Mouse (Mus musculus): ENCODE data around the gene Gabrd.

Gene Gabrd

DNA sequence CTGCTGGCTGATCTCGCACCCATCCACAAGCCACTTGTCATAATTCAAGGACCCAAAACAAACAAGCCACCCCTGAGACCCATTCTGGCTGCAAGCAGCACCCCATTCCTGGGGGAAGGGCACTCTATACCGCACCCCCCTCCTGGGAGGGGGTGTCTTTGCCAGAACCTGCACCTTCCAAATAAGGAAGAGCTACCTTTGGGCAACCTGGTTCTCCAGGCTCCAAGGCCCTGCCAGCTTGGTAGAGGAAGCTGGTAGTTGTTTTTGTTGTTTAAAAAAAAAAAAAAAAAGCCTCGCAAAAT, 53.7 kb downstream of the Gabrd start:
- intact Hi-C loops (cut with DNase I): no loop called here

DNA sequence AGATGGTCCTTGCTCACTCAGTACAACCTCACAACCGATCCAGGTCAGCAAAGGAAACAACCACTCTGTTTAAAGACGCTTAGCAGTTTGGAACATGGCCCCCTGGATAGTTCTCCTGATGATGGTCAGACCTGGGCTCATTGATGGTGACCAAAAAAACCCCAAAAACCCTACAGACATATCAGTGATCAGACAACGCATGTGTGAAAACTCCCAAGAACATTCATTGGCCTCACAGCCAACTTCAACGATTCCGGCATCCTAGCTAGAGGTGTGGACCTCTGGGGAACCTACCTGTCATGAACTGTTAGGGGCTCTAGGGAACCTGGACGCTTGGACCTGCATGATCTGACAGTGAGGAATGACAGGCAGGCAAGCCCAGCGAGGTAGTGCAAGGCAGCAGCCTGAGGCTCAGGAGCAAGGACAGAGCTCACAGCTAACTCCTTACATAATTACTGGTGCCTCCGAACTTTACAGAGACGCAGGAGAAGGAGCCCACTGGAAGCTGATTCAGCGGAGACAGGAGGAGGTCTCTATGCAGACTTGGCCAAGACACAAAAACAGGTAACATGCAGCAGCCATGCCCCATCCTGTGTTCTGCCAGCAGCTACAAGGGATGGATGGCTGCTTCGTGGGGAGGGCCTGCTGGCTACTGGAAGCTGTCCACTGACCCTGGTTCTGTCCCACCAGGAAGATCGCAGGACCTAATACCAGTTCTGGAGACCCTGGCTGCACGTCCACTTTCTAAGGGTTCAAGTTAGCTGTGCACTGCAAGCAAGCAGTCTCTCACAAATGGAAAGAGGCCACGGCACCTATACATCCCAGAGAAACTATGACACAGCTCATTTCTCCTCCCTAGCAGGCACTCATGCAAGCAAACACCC, 54.3 kb downstream of the Gabrd start:
- intact Hi-C loops (cut with DNase I): no loop called here

DNA sequence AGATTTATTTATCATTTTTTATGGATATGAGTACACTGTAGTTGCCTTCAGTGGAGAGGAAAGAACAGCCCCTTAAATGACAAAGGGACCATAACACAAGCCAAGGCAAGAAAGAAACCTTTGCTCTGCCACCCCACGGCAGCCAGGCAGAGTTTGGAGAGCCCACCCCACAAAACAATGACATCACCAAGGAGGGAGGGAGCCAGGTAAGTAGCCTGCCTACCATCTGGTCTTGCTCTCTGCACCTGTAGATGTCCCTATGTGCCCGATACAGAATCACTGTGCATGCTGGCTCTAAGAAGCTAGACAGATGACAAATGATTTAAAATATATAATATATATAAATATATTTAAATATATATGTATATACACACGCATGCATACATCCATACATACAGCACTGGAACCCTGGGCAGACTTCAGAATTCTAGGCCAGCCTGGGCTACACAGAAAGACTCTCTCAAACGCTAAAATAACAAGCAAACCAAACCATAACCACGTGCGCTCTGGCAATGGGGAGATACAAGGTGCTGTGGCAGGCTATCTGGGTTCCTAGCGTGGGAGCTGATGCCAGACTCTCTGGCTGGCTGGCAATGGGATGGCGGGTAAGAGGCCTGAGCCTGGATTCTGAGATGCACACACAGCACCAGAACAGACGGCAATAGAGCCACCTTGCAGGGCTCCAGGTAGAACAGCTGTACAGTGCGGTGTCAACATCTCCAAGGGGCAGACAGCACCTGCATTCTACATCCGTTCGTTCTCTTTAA, 61.4 kb downstream of the Gabrd start:
- intact Hi-C loops (cut with DNase I): no loop called here

Data from adrenal gland (tissue).